Mouse (Mus musculus) hindbrain, embryonic 12.5 days (tissue): Measurements from ENCODE around the gene Adm. TPM values are rescaled to one million over a fixed set of nuclear protein-coding genes. Genes with fewer than 3 reads are reported as not detected.

Source experiments
- ATAC-seq: fragments of 200-750 bp; cut with Nextera tagmentation; 2 replicates; pipeline ENCODE4 v1.8.0; 2017; ENCODE audit warnings: moderate TSS enrichment; ENCODE audit not compliant: low FRiP score
- H3K27ac ChIP-seq: fragments of 300-500 bp; sonication (generic); 2 replicates; pipeline ENCODE4 v1.5.1; 2016; ENCODE audit warnings: mild to moderate bottlenecking
- H3K27me3 ChIP-seq: fragments of 300-500 bp; sonication (generic); 2 replicates; pipeline ENCODE4 v1.6.1; 2016; ENCODE audit warnings: mild to moderate bottlenecking
- H3K36me3 ChIP-seq: fragments of 300-500 bp; sonication (generic); 2 replicates; pipeline ENCODE4 v1.6.1; 2016; ENCODE audit warnings: mild to moderate bottlenecking
- H3K4me1 ChIP-seq: fragments of 300-500 bp; sonication (generic); 2 replicates; pipeline ENCODE4 v1.6.1; 2016
- H3K4me2 ChIP-seq: fragments of 300-500 bp; sonication (generic); replicated peaks from 2 replicates; pipeline ENCODE4 v1.6.1; 2016; ENCODE audit warnings: mild to moderate bottlenecking
- H3K4me3 ChIP-seq: fragments of 300-500 bp; sonication (generic); 2 replicates; pipeline ENCODE4 v1.5.1; 2016; ENCODE audit warnings: mild to moderate bottlenecking
- H3K9ac ChIP-seq: fragments of 300-500 bp; sonication (generic); 2 replicates; pipeline ENCODE4 v1.6.1; 2016; ENCODE audit warnings: mild to moderate bottlenecking, moderate library complexity
- H3K9me3 ChIP-seq: fragments of 300-500 bp; sonication (generic); replicated peaks from 2 replicates; pipeline ENCODE4 v1.6.1; 2016; ENCODE audit warnings: mild to moderate bottlenecking
- WGBS: fragments of 180-500 bp; shearing (Covaris S2); methylation state at CpG from one replicate; pipeline ENCODE4 v1.1.7; 2016; 5-methylcytosine and 5-hydroxymethylcytosine counted together
- polyA plus RNA-seq: library from polyadenylated mRNA; unstranded; fragments of >200 nt; fragmentation: Nextera tagmentation; extraction: Ambion mirVana; gene quantifications from 2 replicates; pipeline ENCODE4 v1.2.1, GENCODE M21; 2016

Gene Adm
- polyA plus RNA-seq, 1 experiment from 2014 or later = 4.2 TPM

- peak; percentile 20; the same call in 1 of the 2 replicates for ATAC-seq
- peaks cover 14% of the 10 kb centered on the region for H3K4me1 ChIP-seq
- WGBS = 0% methylated on average over 20 of the region's 20 CpGs
- peak overlapping the region; percentile 94 for H3K4me3 ChIP-seq
- H3K9ac ChIP-seq = peak overlapping the region; percentile 94
- peak overlapping the region; percentile 98 for H3K27ac ChIP-seq
- H3K36me3 ChIP-seq = no peaks in the 10 kb centered on the region
- H3K4me2 ChIP-seq = peak overlapping the region; percentile 78
- no peaks in the 10 kb centered on the region for H3K9me3 ChIP-seq
- peaks cover 9% of the 10 kb centered on the region; the same call in 1 of the 2 replicates for H3K27me3 ChIP-seq
Observed at GRCm38 (mm10) chr7:110615151-110615631, 12.3 kb upstream of the Adm start.

DNA sequence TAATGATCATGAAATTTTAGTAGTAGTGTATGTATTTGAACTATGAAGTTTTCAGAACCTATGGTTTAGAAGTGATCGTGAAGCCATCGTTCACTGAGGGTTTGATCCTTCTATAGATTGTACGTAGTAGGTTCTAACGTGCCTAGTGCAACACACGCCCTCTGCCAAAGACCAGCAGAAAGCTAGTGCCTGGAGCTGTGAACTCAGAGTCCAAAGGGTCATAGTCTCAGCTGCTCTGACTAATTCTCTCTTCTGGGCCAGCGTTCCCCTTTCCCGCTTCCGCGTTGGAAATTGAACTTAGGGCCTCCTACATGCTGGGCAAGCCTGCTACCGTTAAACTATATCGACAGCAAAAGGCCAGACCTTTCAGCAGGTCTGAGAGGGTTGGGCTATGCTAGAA lies 11.7 kb upstream of the Adm start:
- 9% methylated on average over 11 of the region's 11 CpGs for WGBS
- peaks cover 14% of the 10 kb centered on the region for H3K4me1 ChIP-seq
- H3K9me3 ChIP-seq = no peaks in the 10 kb centered on the region
- H3K4me2 ChIP-seq = peak overlapping the region; percentile 78; the same call in 1 of the 2 replicates
- 0 out of 2 replicates have a peak overlapping the region, but pooled peaks have one; percentile 4 for H3K4me3 ChIP-seq
- no peak overlapping the region for H3K9ac ChIP-seq
- H3K36me3 ChIP-seq = no peaks in the 10 kb centered on the region
- peaks cover 9% of the 10 kb centered on the region; the same call in 1 of the 2 replicates for H3K27me3 ChIP-seq
- ATAC-seq = no peak
- H3K27ac ChIP-seq = no peak overlapping the region

- Histone ChIP-seq H3K36me3 (no peaks in the 10 kb centered on the region), H3K27me3 (peaks cover 17% of the 10 kb centered on the region), H3K9me3 (no peaks in the 10 kb centered on the region), H3K9ac (no peak overlapping the region), H3K4me3 (no peak overlapping the region), H3K4me2 (no peak overlapping the region), H3K4me1 (peaks cover 5% of the 10 kb centered on the region; the same call in 1 of the 2 replicates), H3K27ac (no peak overlapping the region)
- ATAC-seq = no peak
- 60% methylated on average over 9 of the region's 9 CpGs for WGBS
Observed at GRCm38 (mm10) chr7:110619086-110619611, 8.3 kb upstream of the Adm start.

- Histone ChIP-seq H3K4me1 (peaks cover 35% of the 10 kb centered on the region), H3K9ac (no peak overlapping the region), H3K27me3 (peaks cover 60% of the 10 kb centered on the region), H3K36me3 (no peaks in the 10 kb centered on the region), H3K4me3 (no peak overlapping the region), H3K9me3 (no peaks in the 10 kb centered on the region), H3K27ac (no peak overlapping the region), H3K4me2 (no peak overlapping the region)
- no peak for ATAC-seq
- whole genome bisulfite sequencing = 59% methylated on average over 2 of the region's 2 CpGs
Observed at GRCm38 (mm10) chr7:110624067-110624466, 3.4 kb upstream of the Adm start.

- Histone ChIP-seq H3K36me3 (no peaks in the 10 kb centered on the region), H3K4me3 (no peak overlapping the region), H3K9me3 (no peaks in the 10 kb centered on the region), H3K9ac (no peak overlapping the region), H3K27ac (no peak overlapping the region), H3K27me3 (peaks cover 66% of the 10 kb centered on the region), H3K4me2 (no peak overlapping the region), H3K4me1 (peaks cover 39% of the 10 kb centered on the region)
- 91% methylated on average over 13 of the region's 13 CpGs for WGBS
- no peak for ATAC-seq
Observed at GRCm38 (mm10) chr7:110624961-110625360, 2.5 kb upstream of the Adm start.

DNA sequence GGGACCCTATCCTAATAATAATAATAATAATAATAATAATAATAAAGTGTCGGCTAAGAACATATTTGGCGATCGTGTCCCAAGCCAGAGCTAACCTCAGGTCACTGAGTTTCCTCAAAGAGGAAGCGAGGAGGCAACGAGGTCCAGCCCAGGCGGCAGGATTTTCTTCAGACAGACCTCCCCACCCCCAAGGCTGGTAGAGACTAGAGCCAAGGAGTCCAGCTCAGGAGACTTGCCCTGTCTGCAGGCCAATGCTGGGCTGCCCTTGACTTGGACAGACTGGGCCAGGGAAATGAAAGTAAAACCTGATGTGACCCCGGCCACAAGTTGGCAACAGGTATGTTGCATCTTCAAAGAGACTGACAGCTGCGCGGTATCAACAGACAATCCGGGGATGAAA lies 2.0 kb upstream of the Adm start:
- Histone ChIP-seq H3K4me2 (no peak overlapping the region), H3K36me3 (no peaks in the 10 kb centered on the region)
- 66% methylated on average over 10 of the region's 10 CpGs for WGBS

DNA sequence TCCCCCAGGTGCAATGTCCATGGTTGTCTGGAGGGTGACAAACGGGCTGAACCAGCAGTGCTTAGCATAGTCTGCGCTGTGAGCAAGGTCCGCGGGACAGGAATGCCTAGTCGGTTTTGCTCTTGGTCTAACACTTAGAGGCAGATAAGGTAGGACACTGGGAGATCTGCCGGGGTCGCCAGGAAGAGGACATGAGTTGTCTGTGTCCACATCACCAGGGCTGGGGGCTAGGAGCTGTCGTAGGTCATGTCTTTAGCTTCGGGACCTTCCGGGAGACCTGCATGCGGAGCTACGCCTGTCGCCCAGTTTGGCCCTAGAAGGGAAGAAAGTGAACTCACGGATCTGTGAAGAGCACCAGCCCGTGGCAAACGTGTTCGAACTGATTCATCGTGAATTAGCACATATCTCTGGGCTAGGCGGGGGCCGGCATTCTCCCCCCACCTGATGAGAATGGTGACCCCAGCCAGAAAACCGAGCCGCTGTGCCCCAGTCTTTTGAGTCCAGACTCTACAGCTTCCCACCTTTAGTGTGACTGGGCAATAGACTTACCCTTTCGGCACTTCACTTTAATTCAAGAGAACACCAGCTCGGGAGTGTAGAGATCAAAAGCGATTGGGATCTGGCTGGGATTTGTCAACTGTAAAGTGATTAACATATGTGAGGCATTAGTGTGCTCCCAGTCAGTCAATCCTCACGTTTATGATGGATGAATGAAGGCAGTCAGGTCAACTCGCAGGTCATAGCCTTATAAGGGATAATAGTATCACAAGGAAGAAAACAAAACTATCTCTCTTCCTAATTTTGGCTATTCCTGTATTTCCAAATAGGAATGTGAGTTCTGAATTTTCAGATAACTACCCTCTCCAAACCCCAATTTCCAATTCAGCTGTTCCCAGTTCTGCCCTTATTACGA lies 1.0 kb upstream of the Adm start:
- H3K36me3 ChIP-seq = no peaks in the 10 kb centered on the region
- no peak for ATAC-seq
- 5% methylated on average over 28 of the region's 28 CpGs for WGBS
- no peaks in the 10 kb centered on the region for H3K9me3 ChIP-seq
- H3K9ac ChIP-seq = no peak overlapping the region
- H3K27ac ChIP-seq = no peak overlapping the region
- H3K4me1 ChIP-seq = peaks cover 45% of the 10 kb centered on the region
- peaks cover 76% of the 10 kb centered on the region for H3K27me3 ChIP-seq
- peak overlapping the region; percentile 78 for H3K4me2 ChIP-seq
- peak overlapping the region; percentile 6; the same call in 1 of the 2 replicates for H3K4me3 ChIP-seq

More for the DNA sequence above, 2.0 kb upstream of the Adm start:
- no peak overlapping the region for H3K4me3 ChIP-seq
- peaks cover 42% of the 10 kb centered on the region for H3K4me1 ChIP-seq
- H3K9me3 ChIP-seq = no peaks in the 10 kb centered on the region
- H3K27me3 ChIP-seq = peaks cover 69% of the 10 kb centered on the region
- no peak overlapping the region for H3K9ac ChIP-seq
- H3K27ac ChIP-seq = no peak overlapping the region
- no peak for ATAC-seq

GRCm38 (mm10) chr7:110627099-110627482 lies 370 bp upstream of the Adm start:
- no peaks in the 10 kb centered on the region for H3K9me3 ChIP-seq
- H3K27me3 ChIP-seq = peaks cover 79% of the 10 kb centered on the region
- no peak for ATAC-seq
- H3K4me1 ChIP-seq = peaks cover 45% of the 10 kb centered on the region
- WGBS = under 1% methylated on average over 12 of the region's 12 CpGs
- no peak overlapping the region for H3K9ac ChIP-seq
- peak overlapping the region; percentile 78 for H3K4me2 ChIP-seq
- peak overlapping the region; percentile 40 for H3K4me3 ChIP-seq
- no peaks in the 10 kb centered on the region for H3K36me3 ChIP-seq
- H3K27ac ChIP-seq = no peak overlapping the region

DNA sequence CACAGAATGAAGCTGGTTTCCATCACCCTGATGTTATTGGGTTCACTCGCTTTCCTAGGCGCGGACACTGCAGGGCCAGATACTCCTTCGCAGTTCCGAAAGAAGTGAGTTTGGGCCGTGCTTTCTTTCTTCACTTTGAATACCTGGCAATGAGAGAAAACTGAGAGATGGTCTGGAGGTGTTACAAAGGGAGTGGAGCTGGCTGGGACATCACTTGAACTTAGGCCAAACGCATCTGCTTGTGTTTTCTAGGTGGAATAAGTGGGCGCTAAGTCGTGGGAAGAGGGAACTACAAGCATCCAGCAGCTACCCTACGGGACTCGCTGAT lies 776 bp downstream of the Adm start:
- no peak for ATAC-seq
- Histone ChIP-seq H3K9ac (no peak overlapping the region), H3K4me2 (peak overlapping the region; percentile 78), H3K27ac (no peak overlapping the region), H3K4me3 (peak overlapping the region; percentile 40), H3K9me3 (no peaks in the 10 kb centered on the region), H3K27me3 (peaks cover 87% of the 10 kb centered on the region), H3K4me1 (peaks cover 45% of the 10 kb centered on the region), H3K36me3 (no peaks in the 10 kb centered on the region)
- 2% methylated on average over 11 of the region's 11 CpGs for WGBS

DNA sequence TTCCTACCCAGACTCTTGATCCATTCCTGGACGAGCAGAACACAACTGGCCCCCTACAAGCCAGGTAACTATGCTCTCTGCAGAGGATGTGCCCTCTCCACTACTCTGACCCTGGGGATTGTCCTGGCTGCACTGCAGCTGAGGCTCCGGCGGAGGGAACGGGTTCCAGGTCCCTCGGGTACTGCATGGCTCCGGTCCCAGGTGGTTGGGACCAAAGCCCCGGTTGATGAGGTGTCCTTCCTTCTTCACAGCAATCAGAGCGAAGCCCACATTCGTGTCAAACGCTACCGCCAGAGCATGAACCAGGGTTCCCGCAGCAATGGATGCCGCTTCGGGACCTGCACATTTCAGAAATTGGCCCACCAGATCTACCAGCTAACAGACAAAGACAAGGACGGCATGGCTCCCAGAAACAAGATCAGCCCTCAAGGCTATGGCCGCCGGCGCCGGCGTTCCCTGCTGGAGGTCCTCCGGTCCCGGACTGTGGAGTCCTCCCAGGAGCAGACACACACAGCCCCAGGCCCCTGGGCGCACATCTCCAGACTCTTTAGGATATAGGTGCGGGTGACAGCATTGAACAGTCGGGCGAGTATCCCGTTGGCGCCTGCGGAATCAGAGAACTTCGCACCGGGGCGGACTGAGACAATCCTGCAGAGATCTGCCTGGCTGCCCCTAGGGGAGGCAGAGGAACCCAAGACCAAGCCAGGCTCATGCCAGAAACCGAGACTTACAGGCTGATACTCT lies 1.3 kb downstream of the Adm start:
- H3K27me3 ChIP-seq = peaks cover 86% of the 10 kb centered on the region
- peaks cover 45% of the 10 kb centered on the region for H3K4me1 ChIP-seq
- no peaks in the 10 kb centered on the region for H3K9me3 ChIP-seq
- ATAC-seq = no peak
- H3K9ac ChIP-seq = peak overlapping the region; percentile 47
- peak overlapping the region; percentile 40 for H3K4me3 ChIP-seq
- under 1% methylated on average over 33 of the region's 33 CpGs for WGBS
- peak overlapping the region; percentile 78 for H3K4me2 ChIP-seq
- H3K27ac ChIP-seq = no peak overlapping the region
- H3K36me3 ChIP-seq = no peaks in the 10 kb centered on the region

DNA sequence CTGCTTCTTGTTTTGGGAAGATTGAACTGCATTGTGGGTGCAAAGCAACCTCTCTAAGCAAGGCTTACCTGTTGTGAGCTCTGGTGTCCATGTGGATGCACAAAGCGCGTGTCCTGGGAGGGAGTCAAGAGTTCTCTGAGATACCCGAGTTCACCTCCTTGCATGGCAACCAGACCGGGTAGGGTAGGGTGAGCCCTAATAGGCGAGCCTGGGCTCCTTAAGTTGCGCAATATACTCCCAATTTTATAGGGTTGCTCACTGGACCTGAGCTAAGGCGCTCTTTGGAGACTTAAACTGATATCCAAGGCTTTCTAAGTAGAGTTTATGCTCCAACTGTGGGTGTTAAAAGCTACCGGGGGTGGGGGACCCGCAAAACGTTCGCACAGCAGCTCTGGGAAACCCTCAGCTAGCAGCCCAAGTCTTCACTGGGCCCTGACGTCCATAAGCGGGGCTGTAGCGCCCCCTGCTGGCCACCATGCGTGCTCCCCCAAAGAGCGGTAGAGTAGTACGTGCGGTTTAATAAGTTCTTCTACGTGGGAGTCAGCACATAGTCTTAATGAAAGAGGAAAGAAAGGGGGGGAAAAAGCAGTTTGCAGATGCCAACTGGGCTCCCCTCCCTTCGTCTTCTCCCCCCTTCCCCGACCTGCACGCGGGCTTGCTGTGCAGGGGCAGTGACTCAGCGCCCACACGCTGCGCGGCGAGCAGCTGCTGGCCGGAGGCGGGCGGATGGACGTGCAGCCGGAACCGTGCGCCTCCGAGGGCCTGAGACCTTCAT lies 2.6 kb downstream of the Adm start:
- Histone ChIP-seq H3K36me3 (no peaks in the 10 kb centered on the region), H3K4me2 (peak overlapping the region; percentile 71), H3K4me3 (peak overlapping the region; percentile 36), H3K4me1 (peaks cover 45% of the 10 kb centered on the region), H3K9ac (peak overlapping the region; percentile 38), H3K27ac (no peak overlapping the region), H3K9me3 (no peaks in the 10 kb centered on the region), H3K27me3 (peaks cover 73% of the 10 kb centered on the region)
- WGBS = 2% methylated on average over 34 of the region's 36 CpGs
- ATAC-seq = peak; percentile 90
